Mouse (Mus musculus): ENCODE results near the gene Card10. TPM values are rescaled to one million over a fixed set of nuclear protein-coding genes. Genes with fewer than 3 reads are reported as not detected.

Gene Card10
- total RNA-seq, 1 experiment: 5.0 TPM

DNA sequence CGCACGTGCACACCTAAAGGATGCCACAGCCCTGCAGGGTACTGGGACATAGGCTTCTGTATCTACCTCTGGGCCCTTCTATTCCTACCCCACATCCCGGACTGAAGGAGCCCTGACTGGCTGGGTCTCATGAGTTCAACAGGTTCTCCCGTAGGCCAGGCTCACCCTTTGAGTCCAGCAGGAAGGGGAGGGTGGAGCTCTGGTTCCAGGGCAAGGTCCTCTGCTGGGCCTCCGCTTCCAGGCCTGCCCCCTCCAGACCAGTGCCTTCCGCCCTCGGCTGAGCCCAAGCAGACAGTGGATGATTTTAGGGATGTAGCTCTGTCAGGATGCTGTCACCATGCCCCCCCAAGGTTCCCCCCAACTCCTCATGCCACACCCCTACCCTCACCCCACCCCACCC is 21.9 kb downstream of the Card10 start:
- Histone ChIP-seq H3K4me1 (ENCODE audit: control insufficient read depth in 2 of 2, insufficient read depth in 2 of 2, low read length in 2 of 2, poor library complexity in 1 of 2) (peaks cover 0 to 21% of the 10 kb centered on the region in 2 experiments; a peak in 3 of 4 replicates), H3K27ac (ENCODE audit: insufficient read depth, low read depth, low read length, poor library complexity, severe bottlenecking) (no peak overlapping the region)
- TF ChIP-seq ZNF384 (IDR thresholded peaks at IDR 0.05; ENCODE audit: low read depth, low read length) (no peak), ZC3H11A (IDR thresholded peaks at IDR 0.05; ENCODE audit: borderline replicate concordance, low read depth, low read length) (no peak)

GRCm38 (mm10) chr15:78780359-78780758 is 22.5 kb downstream of the Card10 start:
- H3K4me3 ChIP-seq (ENCODE audit: insufficient read depth in 1 of 2, low read depth in 1 of 2, low read length in 2 of 2, poor library complexity in 1 of 2, severe bottlenecking in 1 of 2): no peak overlapping the region
- no peak overlapping the region for H3K9ac ChIP-seq (ENCODE audit: insufficient read depth, low read depth, low read length, poor library complexity, severe bottlenecking)
- TF ChIP-seq MAFK (IDR thresholded peaks at IDR 0.05; ENCODE audit: insufficient read depth, low read depth, low read length) (no peak), CHD2 (IDR thresholded peaks at IDR 0.05; ENCODE audit: low read depth, low read length) (no peak), ZC3H11A (IDR thresholded peaks at IDR 0.05; ENCODE audit: borderline replicate concordance, low read depth, low read length) (no peak), ZNF384 (IDR thresholded peaks at IDR 0.05; ENCODE audit: low read depth, low read length) (no peak), HCFC1 (IDR thresholded peaks at IDR 0.05; ENCODE audit: borderline replicate concordance, insufficient read depth, low read length) (no peak)
- peaks cover 0 to 21% of the 10 kb centered on the region in 2 experiments; a peak in 2 of 4 replicates for H3K4me1 ChIP-seq (ENCODE audit: control insufficient read depth in 2 of 2, insufficient read depth in 2 of 2, low read length in 2 of 2, poor library complexity in 1 of 2)
- H3K9me3 ChIP-seq (ENCODE audit: control insufficient read depth, insufficient read depth, low read depth, low read length): no peaks in the 10 kb centered on the region
- H3K36me3 ChIP-seq (ENCODE audit: control insufficient read depth, insufficient read depth, low read length, poor library complexity, severe bottlenecking): peaks cover 13% of the 10 kb centered on the region
- no peak for DNase-seq (ENCODE audit: low read depth, low spot score)
- in situ Hi-C loops (cut with MboI; ENCODE audit: low sequenced_read_pairs in 2 of 2, unreplicated experiment in 2 of 2): no loop called here
- no peak overlapping the region for H3K27ac ChIP-seq (ENCODE audit: insufficient read depth, low read depth, low read length, poor library complexity, severe bottlenecking)

More for the DNA sequence above, 21.9 kb downstream of the Card10 start:
- H3K36me3 ChIP-seq (ENCODE audit: control insufficient read depth, insufficient read depth, low read length, poor library complexity, severe bottlenecking): peaks cover 9% of the 10 kb centered on the region; the same call in 1 of the 2 replicates
- H3K9me3 ChIP-seq (ENCODE audit: control insufficient read depth, insufficient read depth, low read depth, low read length): no peaks in the 10 kb centered on the region
- H3K4me3 ChIP-seq (ENCODE audit: insufficient read depth in 1 of 2, low read depth in 1 of 2, low read length in 2 of 2, poor library complexity in 1 of 2, severe bottlenecking in 1 of 2): no peak overlapping the region
- DNase-seq (ENCODE audit: low read depth, low spot score): no peak
- in situ Hi-C loops (cut with MboI; ENCODE audit: low sequenced_read_pairs in 2 of 2, unreplicated experiment in 2 of 2): no loop called here
- H3K9ac ChIP-seq (ENCODE audit: insufficient read depth, low read depth, low read length, poor library complexity, severe bottlenecking): no peak overlapping the region

GRCm38 (mm10) chr15:78779690-78780089 is 23.2 kb downstream of the Card10 start:
- Histone ChIP-seq H3K36me3 (ENCODE audit: control insufficient read depth, insufficient read depth, low read length, poor library complexity, severe bottlenecking) (peaks cover 19% of the 10 kb centered on the region), H3K9ac (ENCODE audit: insufficient read depth, low read depth, low read length, poor library complexity, severe bottlenecking) (no peak overlapping the region), H3K4me1 (ENCODE audit: control insufficient read depth in 2 of 2, insufficient read depth in 2 of 2, low read length in 2 of 2, poor library complexity in 1 of 2) (peaks cover 0 to 21% of the 10 kb centered on the region in 2 experiments; a peak in 2 of 4 replicates), H3K9me3 (ENCODE audit: control insufficient read depth, insufficient read depth, low read depth, low read length) (no peaks in the 10 kb centered on the region), H3K4me3 (ENCODE audit: insufficient read depth in 1 of 2, low read depth in 1 of 2, low read length in 2 of 2, poor library complexity in 1 of 2, severe bottlenecking in 1 of 2) (no peak overlapping the region), H3K27ac (ENCODE audit: insufficient read depth, low read depth, low read length, poor library complexity, severe bottlenecking) (no peak overlapping the region)
- TF ChIP-seq HCFC1 (IDR thresholded peaks at IDR 0.05; ENCODE audit: borderline replicate concordance, insufficient read depth, low read length) (no peak), ZC3H11A (IDR thresholded peaks at IDR 0.05; ENCODE audit: borderline replicate concordance, low read depth, low read length) (no peak), MAFK (IDR thresholded peaks at IDR 0.05; ENCODE audit: insufficient read depth, low read depth, low read length) (no peak), CHD2 (IDR thresholded peaks at IDR 0.05; ENCODE audit: low read depth, low read length) (no peak), ZNF384 (IDR thresholded peaks at IDR 0.05; ENCODE audit: low read depth, low read length) (no peak)
- in situ Hi-C loops (cut with MboI; ENCODE audit: low sequenced_read_pairs in 2 of 2, unreplicated experiment in 2 of 2): no loop called here
- DNase-seq (ENCODE audit: low read depth, low spot score): no peak

DNA sequence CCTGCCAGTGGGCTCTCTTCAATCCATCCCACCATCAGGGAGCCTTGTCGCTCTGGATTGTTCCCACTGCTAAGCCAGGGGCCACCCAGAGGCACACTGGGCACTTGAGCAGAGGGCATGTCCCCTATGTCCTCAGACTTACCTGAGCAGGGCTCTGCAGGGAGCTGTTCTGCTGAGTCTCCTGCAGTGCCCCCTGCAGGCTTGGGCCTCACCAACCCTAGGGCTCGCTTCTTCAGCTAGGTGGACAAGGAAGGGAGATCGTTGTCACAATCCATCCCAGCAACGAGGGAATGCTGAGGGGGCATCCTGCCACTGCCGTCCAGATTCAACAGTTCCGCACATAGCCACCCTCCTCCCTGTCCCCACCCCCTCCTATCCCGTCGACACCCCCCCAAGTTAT is 23.6 kb downstream of the Card10 start:
- H3K4me3 ChIP-seq (ENCODE audit: insufficient read depth in 1 of 2, low read depth in 1 of 2, low read length in 2 of 2, poor library complexity in 1 of 2, severe bottlenecking in 1 of 2): no peak overlapping the region
- no peaks in the 10 kb centered on the region for H3K9me3 ChIP-seq (ENCODE audit: control insufficient read depth, insufficient read depth, low read depth, low read length)
- H3K4me1 ChIP-seq (ENCODE audit: control insufficient read depth in 2 of 2, insufficient read depth in 2 of 2, low read length in 2 of 2, poor library complexity in 1 of 2): peaks cover 0 to 21% of the 10 kb centered on the region in 2 experiments; a peak in 2 of 4 replicates
- H3K36me3 ChIP-seq (ENCODE audit: control insufficient read depth, insufficient read depth, low read length, poor library complexity, severe bottlenecking): peaks cover 19% of the 10 kb centered on the region
- no peak for DNase-seq (ENCODE audit: low read depth, low spot score)
- 0 out of 2 replicates have a peak overlapping the region, but pooled peaks have one; percentile 10 for H3K27ac ChIP-seq (ENCODE audit: insufficient read depth, low read depth, low read length, poor library complexity, severe bottlenecking)
- no peak overlapping the region for H3K9ac ChIP-seq (ENCODE audit: insufficient read depth, low read depth, low read length, poor library complexity, severe bottlenecking)
- TF ChIP-seq ZC3H11A (IDR thresholded peaks at IDR 0.05; ENCODE audit: borderline replicate concordance, low read depth, low read length) (no peak), CHD2 (IDR thresholded peaks at IDR 0.05; ENCODE audit: low read depth, low read length) (no peak), ZNF384 (IDR thresholded peaks at IDR 0.05; ENCODE audit: low read depth, low read length) (no peak), HCFC1 (IDR thresholded peaks at IDR 0.05; ENCODE audit: borderline replicate concordance, insufficient read depth, low read length) (no peak), MAFK (IDR thresholded peaks at IDR 0.05; ENCODE audit: insufficient read depth, low read depth, low read length) (no peak)
- in situ Hi-C loops (cut with MboI; ENCODE audit: low sequenced_read_pairs in 2 of 2, unreplicated experiment in 2 of 2): no loop called here
